Mouse (Mus musculus) E14TG2a.4 (cell line): ENCODE results near the gene Ccdc65.

Experiments used
- CTCF ChIP-seq: conservative IDR thresholded peaks from 2 replicates; pipeline ENCODE4 v1.5.1; 2014; ENCODE audit warnings: low read length
- NANOG ChIP-seq: IDR thresholded peaks from 2 replicates; pipeline ENCODE4 v1.6.1; 2014; ENCODE audit warnings: borderline replicate concordance, low read length, mixed read lengths
- POU5F1 ChIP-seq: IDR thresholded peaks from 2 replicates; pipeline ENCODE4 v1.6.1; 2014; ENCODE audit warnings: low read length, borderline replicate concordance

DNA sequence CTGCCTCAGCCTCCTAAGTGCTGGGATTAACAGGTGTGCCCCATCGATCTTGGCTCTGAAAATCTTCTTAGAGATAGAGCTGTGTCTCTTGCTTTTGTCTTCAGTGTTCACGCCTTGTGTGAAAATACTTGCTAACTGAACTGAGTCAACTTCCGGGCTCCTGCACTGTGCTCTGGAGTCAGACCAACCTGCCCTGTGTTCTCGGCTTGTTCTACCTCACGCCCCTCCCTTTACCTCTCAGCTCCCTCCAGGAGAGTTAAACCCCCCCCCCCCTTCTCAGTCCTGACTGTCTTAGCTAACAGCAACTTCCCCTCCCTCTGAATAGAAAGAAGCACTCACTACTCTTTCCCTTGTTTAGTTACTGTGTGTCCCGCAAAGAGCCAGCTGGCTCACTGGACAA lies 22.8 kb downstream of the Ccdc65 start:
- TF ChIP-seq CTCF (no peak), NANOG (no peak), POU5F1 (no peak)
